Mouse (Mus musculus) forebrain, embryonic 13.5 days (tissue): ENCODE data around the gene Atf1. TPM values are rescaled to one million over a fixed set of nuclear protein-coding genes. Genes with fewer than 3 reads are reported as not detected.
"Not testable (repeated sequence)": the region's sequence is repeated elsewhere in the genome, so short reads cannot be mapped to it uniquely, and the experiment has no call there.

Experiments
- ATAC-seq: fragments of 200-750 bp; cut with Nextera tagmentation; 2 replicates; pipeline ENCODE4 v1.8.0; 2017
- H3K27ac ChIP-seq: fragments of 300-500 bp; sonication (generic); 2 replicates; pipeline ENCODE4 v1.5.1; 2015; ENCODE audit warnings: inconsistent platforms, mild to moderate bottlenecking, moderate library complexity
- H3K27me3 ChIP-seq: fragments of 300-500 bp; sonication (generic); 2 replicates; pipeline ENCODE4 v1.6.1; 2015; ENCODE audit warnings: mild to moderate bottlenecking, inconsistent platforms
- H3K36me3 ChIP-seq: fragments of 300-500 bp; sonication (generic); 2 replicates; pipeline ENCODE4 v1.6.1; 2015; ENCODE audit warnings: mild to moderate bottlenecking, inconsistent platforms; ENCODE audit not compliant: poor library complexity, severe bottlenecking
- H3K4me1 ChIP-seq: fragments of 300-500 bp; sonication (generic); 2 replicates; pipeline ENCODE4 v1.6.1; 2015; ENCODE audit warnings: inconsistent platforms
- H3K4me2 ChIP-seq: fragments of 300-500 bp; sonication (generic); 2 replicates; pipeline ENCODE4 v1.6.1; 2015; ENCODE audit warnings: inconsistent platforms, mild to moderate bottlenecking, moderate library complexity
- H3K4me3 ChIP-seq: fragments of 300-500 bp; sonication (generic); 2 replicates; pipeline ENCODE4 v1.5.1; 2015; ENCODE audit warnings: mild to moderate bottlenecking, inconsistent platforms
- H3K9ac ChIP-seq: fragments of 300-500 bp; sonication (generic); 2 replicates; pipeline ENCODE4 v1.6.1; 2015; ENCODE audit warnings: mild to moderate bottlenecking, inconsistent platforms
- H3K9me3 ChIP-seq: fragments of 300-500 bp; sonication (generic); replicated peaks from 2 replicates; pipeline ENCODE4 v1.6.1; 2016; ENCODE audit warnings: inconsistent platforms
- WGBS: fragments of 180-500 bp; shearing (Covaris S2); methylation state at CpG from one replicate; pipeline ENCODE4 v1.1.7; 2015; 5-methylcytosine and 5-hydroxymethylcytosine counted together
- polyA plus RNA-seq: library from polyadenylated mRNA; unstranded; fragments of >200 nt; fragmentation: Nextera tagmentation; extraction: Ambion mirVana; gene quantifications from 2 replicates; pipeline ENCODE4 v1.2.1, GENCODE M21; 2015

Atf1 gene
- polyA plus RNA-seq, 1 experiment from 2014 or later: 27.8 TPM

DNA sequence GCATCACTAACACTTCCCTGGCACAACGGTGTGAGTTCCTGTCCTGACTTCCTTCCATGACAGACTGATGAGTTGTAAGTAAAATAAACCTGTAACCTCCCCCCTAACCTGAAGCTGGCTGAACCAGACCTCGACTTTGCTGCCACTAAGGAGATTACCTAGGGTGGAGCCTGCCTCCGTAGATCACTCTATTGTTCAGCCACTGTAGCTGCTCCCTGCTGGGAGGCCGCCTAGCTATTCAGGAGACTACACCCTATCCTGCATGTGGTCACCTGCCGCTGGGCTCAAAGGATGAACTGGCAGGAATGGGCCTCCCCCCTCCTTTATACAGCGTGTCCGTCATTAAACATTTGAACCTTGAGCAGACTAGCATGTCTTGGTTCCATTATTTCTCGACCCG lies 42.2 kb downstream of the Atf1 start:
- H3K9ac ChIP-seq: no peak overlapping the region
- no peaks in the 10 kb centered on the region for H3K4me1 ChIP-seq
- no peak overlapping the region for H3K4me3 ChIP-seq
- ATAC-seq: no peak
- WGBS: 14% methylated on average over 9 of the region's 9 CpGs
- no peaks in the 10 kb centered on the region for H3K36me3 ChIP-seq
- H3K9me3 ChIP-seq: no peaks in the 10 kb centered on the region; the same call in 1 of the 2 replicates
- H3K27me3 ChIP-seq: no peaks in the 10 kb centered on the region
- H3K4me2 ChIP-seq: no peak overlapping the region
- H3K27ac ChIP-seq: no peak overlapping the region

DNA sequence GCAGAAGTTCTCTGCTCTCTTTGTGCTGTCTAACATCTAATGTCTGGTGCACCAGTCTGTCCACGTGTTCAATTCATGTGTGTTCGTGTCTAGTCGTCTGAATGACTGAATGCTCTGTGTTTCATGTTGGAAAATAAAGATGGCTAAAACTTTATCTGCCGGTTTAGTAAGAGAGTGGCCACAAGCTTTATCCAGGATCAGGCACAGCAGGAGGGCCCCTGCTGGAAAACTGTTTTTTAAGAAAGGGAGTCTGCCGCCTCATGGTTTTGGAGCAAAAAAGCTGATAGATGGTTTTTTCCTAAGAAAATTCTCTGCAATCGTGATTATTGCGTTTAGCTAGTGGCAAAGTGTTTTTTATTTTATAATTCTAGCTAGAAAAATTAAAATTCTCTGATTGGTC lies 43.0 kb downstream of the Atf1 start:
- not testable (repeated sequence) for ATAC-seq, H3K9me3 ChIP-seq, H3K9ac ChIP-seq, H3K4me3 ChIP-seq, H3K27ac ChIP-seq, H3K27me3 ChIP-seq, H3K4me2 ChIP-seq, H3K36me3 ChIP-seq, H3K4me1 ChIP-seq
- WGBS: 18% methylated on average over 7 of the region's 7 CpGs

DNA sequence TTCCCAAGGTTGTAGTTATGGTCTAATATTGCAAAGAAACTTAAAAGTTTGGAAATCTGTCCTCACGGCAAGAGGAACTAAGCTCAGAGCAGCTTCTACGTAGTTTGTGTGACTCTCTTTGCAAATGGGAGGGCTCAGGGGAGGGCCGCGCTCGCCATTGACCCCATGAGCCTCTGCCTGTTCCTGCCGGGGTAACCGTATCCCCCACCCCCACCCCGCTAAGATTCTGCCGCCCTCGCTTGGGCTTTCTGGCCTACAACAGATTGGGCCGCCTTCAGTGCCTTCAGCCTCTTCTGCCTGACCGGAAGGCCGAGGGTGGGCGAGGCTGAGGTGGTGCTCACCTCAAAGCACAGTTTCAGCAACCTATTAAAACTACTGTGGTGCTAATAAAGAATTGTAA lies 43.8 kb downstream of the Atf1 start:
- Histone ChIP-seq H3K27me3 (no peaks in the 10 kb centered on the region), H3K4me2 (no peak overlapping the region), H3K36me3 (no peaks in the 10 kb centered on the region), H3K9ac (no peak overlapping the region), H3K4me3 (no peak overlapping the region), H3K4me1 (no peaks in the 10 kb centered on the region), H3K9me3 (no peaks in the 10 kb centered on the region; the same call in 1 of the 2 replicates), H3K27ac (no peak overlapping the region)
- no peak for ATAC-seq
- WGBS: 59% methylated on average over 14 of the region's 14 CpGs

DNA sequence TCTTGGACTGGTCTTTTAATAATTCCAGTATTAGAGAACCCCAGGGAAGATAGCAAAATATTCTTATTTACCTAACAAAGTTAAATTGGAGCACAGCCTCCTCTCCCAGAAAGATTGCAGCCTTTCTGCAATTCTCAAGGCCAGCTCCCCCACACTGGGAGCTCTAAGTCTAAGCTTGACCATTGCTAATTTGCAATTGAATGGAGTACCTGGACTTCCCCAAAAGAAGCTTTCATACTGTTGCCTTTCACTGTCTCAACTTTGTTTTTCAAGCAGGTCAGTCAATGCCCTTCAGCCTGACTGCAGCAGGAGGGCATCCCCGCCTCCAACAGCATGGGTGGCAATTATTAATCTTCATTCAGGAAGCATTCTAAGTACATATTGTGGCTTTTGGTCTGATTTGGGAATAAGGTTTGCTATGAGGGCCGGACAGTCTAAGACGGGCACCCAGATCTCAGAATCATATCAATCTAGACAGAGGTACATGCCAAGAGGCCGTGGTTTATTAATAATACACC lies 46.2 kb downstream of the Atf1 start:
- H3K4me3 ChIP-seq, H3K4me1 ChIP-seq, H3K4me2 ChIP-seq, H3K9me3 ChIP-seq, H3K27ac ChIP-seq, H3K9ac ChIP-seq, H3K27me3 ChIP-seq, ATAC-seq, H3K36me3 ChIP-seq: not testable (repeated sequence)
- WGBS: 83% methylated on average over 4 of the region's 4 CpGs

DNA sequence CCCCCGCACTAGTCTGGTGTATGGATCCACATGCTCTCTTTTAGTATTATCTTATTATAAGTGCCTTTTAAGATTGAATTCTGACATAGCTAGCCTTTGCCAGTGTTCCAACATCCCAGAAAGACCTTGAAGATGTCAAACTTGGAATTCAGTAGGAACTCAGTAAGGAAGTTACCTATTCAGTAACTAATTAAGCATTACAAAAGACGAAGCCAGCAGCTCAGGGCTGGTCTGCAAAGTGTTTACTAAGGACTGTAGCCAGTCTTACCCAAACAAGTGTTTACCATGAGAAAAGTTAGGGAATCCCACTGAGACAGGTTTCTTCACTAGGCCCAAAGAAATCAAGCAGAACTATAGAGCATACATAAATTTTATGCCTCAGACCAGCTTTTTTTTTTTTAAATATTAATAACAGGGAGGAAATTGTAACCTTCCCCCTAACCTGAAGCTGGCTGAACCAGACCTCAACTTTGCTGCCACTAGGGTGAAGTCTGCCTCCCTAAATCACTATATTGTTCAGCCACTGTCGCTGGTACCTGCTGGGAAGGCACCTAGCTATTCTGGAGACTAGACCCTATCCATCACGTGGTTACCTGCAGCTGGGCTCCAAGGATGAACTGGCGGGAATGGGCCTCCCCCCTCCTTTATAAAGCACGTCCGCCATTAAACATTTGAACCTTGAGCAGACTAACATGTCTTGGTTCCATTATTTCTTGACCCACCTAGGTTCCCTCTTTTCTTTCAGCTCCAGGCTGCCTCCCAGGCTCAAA lies 47.4 kb downstream of the Atf1 start:
- Histone ChIP-seq H3K27ac (no peak overlapping the region), H3K9ac (no peak overlapping the region), H3K36me3 (no peaks in the 10 kb centered on the region), H3K9me3 (no peaks in the 10 kb centered on the region; the same call in 1 of the 2 replicates), H3K4me2 (no peak overlapping the region), H3K4me3 (no peak overlapping the region), H3K4me1 (no peaks in the 10 kb centered on the region), H3K27me3 (no peaks in the 10 kb centered on the region)
- WGBS: 90% methylated on average over 7 of the region's 7 CpGs
- no peak for ATAC-seq

DNA sequence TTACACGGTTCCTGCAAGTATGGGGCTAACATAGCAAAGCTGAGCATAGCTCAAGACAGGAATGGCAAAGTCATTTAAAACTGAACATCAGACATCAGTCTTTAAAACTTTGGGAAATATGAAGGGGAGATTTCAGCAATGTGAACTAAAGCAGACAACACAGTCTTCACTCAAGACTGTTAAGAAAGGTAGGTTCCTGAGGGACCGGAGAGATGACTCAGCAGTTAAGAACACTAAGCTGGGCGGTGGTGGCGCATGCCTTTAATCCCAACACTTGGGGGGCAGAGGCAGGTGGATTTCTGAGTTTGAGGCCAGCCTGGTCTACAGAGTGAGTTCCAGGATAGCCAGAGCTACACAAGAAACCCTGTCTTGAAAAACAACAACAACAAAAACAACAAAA lies 48.8 kb downstream of the Atf1 start:
- Histone ChIP-seq H3K9me3 (no peaks in the 10 kb centered on the region; the same call in 1 of the 2 replicates), H3K36me3 (no peaks in the 10 kb centered on the region), H3K4me3 (no peak overlapping the region), H3K9ac (no peak overlapping the region), H3K4me2 (no peak overlapping the region), H3K27ac (no peak overlapping the region), H3K27me3 (no peaks in the 10 kb centered on the region), H3K4me1 (no peaks in the 10 kb centered on the region)
- no peak for ATAC-seq
- 91% methylated on average over 4 of the region's 4 CpGs for WGBS

DNA sequence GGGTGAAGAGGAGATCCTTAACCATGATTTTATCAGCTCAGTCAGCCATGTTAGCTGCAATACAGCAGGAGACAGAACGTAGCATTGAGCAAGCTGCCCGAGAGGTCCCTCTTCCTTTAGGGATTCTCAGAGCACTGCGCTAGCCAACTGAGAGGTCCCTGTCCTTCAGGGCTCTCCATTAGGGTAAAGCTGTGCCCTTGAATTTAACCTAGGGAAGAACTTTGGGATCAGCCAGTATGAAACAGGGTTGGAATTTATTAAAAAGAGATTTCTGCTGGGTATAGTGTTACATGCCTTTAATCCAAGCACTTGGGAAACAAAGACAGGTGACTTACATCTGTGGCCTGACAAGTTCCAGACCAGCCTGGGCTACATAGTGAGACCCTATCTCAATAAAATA lies 50.0 kb downstream of the Atf1 start:
- no peaks in the 10 kb centered on the region; the same call in 1 of the 2 replicates for H3K9me3 ChIP-seq
- no peak for ATAC-seq
- no peaks in the 10 kb centered on the region for H3K4me1 ChIP-seq
- H3K27ac ChIP-seq: no peak overlapping the region
- H3K27me3 ChIP-seq: no peaks in the 10 kb centered on the region
- no peak overlapping the region for H3K9ac ChIP-seq
- H3K4me3 ChIP-seq: no peak overlapping the region
- H3K4me2 ChIP-seq: no peak overlapping the region
- 96% methylated on average over 3 of the region's 3 CpGs for WGBS
- H3K36me3 ChIP-seq: no peaks in the 10 kb centered on the region

DNA sequence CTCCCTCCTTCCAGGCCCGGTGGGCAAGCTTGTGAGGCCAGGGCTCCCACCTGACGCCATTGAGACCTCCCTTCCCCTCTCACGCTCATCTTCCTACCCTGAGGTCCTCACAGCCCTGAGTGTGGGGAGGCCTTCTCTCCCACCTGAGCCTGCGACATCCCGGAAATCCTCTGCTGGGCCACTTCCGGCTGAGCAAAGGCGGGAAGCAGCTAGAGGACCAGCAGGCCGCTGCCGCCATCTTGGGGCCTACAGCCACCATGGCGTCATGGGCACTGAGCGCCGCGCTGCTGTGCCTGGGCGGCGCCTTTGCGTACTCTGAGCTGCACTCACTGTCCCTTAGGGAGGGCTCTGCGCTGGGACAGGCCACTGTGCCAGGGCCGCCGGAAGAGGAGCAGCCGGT lies 53.0 kb downstream of the Atf1 start, which contains the start of gene Tmprss12:
Gene Tmprss12, plus strand, starts transcription at position 212 of the 400 bp plus-strand sequence.
- Histone ChIP-seq H3K4me2 (no peak within 1 kb of the TSS), H3K27me3 (no peaks in the 10 kb centered on the region), H3K9ac (no peak within 1 kb of the TSS), H3K9me3 (no peaks in the 10 kb centered on the region), H3K27ac (no peak within 1 kb of the TSS), H3K36me3 (no peaks in the 10 kb centered on the region), H3K4me1 (no peaks in the 10 kb centered on the region), H3K4me3 (no peak within 1 kb of the TSS)
- ATAC-seq: no peak
- 98% methylated on average over 20 of the region's 20 CpGs for WGBS

DNA sequence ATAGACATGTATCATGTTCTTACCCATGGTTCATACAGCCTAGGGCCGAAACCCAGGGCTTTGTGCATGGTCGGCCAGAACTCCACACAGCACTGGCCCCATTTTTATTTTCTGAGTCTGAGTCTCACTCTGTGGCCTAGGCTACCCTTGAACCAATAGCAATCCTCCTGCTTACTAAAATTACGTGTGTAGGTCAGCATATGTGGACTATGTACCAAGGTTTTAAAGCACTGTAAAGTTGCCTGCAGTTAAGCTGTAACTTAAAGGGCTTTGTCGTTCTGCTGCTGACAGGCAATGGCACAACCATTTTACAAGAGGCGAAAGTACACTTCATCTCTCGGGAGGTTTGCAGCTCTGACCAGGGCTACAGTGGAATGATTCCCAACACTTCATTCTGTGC lies 61.4 kb downstream of the Atf1 start:
- no peak for ATAC-seq
- Histone ChIP-seq H3K4me2 (no peak overlapping the region), H3K27ac (no peak overlapping the region), H3K36me3 (no peaks in the 10 kb centered on the region), H3K9ac (no peak overlapping the region), H3K4me1 (no peaks in the 10 kb centered on the region), H3K9me3 (no peaks in the 10 kb centered on the region), H3K27me3 (no peaks in the 10 kb centered on the region), H3K4me3 (no peak overlapping the region)
- 92% methylated on average over 6 of the region's 6 CpGs for WGBS

DNA sequence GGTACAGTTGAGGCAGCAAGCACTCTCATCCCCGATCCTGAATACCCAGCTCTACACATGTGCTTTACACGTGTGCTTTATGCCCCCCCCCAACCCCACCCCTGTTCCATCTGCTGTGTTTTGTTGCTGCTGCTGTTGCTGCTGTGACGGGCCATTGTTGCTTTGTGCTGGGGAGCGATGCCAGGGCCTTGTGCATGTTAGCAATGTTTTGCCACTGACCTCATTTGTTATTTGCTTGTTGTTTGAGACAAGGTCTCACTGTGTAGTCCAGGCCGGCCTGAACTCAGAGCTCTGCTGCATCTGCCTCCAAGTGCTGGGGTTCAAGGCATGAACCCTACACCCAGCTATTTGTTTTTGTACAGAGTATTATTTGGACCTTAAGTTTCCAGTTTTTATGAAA lies 63.2 kb downstream of the Atf1 start:
- no peak overlapping the region for H3K4me3 ChIP-seq
- no peaks in the 10 kb centered on the region for H3K36me3 ChIP-seq
- H3K27me3 ChIP-seq: no peaks in the 10 kb centered on the region
- no peaks in the 10 kb centered on the region for H3K4me1 ChIP-seq
- ATAC-seq: no peak
- no peak overlapping the region for H3K27ac ChIP-seq
- no peak overlapping the region for H3K4me2 ChIP-seq
- WGBS: 78% methylated on average over 5 of the region's 5 CpGs
- no peak overlapping the region for H3K9ac ChIP-seq
- no peaks in the 10 kb centered on the region for H3K9me3 ChIP-seq

DNA sequence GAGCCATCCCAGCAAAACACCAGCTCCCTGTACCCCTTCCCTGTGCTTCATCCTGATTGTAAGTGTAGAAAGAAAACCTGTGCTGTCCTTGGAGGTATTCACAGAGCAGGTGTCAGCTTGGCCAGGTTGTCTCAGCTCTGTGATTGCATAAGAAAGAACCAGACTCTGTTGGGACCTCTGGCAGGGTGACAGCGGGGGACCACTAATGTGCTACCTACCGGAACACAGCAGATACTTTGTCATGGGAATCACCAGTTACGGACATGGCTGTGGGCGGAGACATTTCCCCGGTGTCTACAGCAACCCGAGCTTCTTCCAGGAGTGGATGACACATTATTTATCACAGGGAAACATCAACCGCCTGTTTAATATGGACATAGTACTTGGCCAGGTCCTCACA lies 64.7 kb downstream of the Atf1 start:
- H3K36me3 ChIP-seq: no peaks in the 10 kb centered on the region
- H3K27me3 ChIP-seq: no peaks in the 10 kb centered on the region
- no peak overlapping the region for H3K4me2 ChIP-seq
- 78% methylated on average over 7 of the region's 7 CpGs for WGBS
- H3K9ac ChIP-seq: no peak overlapping the region
- H3K27ac ChIP-seq: no peak overlapping the region
- ATAC-seq: no peak
- H3K4me3 ChIP-seq: no peak overlapping the region
- H3K4me1 ChIP-seq: no peaks in the 10 kb centered on the region
- H3K9me3 ChIP-seq: no peaks in the 10 kb centered on the region

DNA sequence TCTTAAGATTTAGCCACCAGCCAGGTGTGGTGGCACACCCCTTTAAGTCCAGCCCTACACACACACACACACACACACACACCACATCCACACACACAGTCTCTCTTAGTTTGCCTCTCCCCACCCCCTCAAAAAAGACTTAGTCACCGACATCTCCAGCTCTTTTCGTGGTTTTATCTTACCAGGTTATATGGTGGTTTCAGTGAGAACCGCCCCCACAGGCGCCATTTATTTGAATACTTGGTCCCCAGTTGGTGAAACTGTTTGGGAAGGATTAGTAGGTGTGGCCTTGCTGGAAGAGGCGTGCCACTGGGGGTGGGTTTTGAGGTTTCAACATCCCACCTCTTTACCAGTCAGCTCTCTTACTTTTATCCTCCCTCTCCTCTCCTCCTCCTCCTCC lies 70.2 kb downstream of the Atf1 start:
- no peak overlapping the region for H3K9ac ChIP-seq
- H3K27ac ChIP-seq: no peak overlapping the region
- H3K9me3 ChIP-seq: no peaks in the 10 kb centered on the region
- no peaks in the 10 kb centered on the region for H3K27me3 ChIP-seq
- H3K4me2 ChIP-seq: no peak overlapping the region
- no peaks in the 10 kb centered on the region for H3K4me1 ChIP-seq
- H3K4me3 ChIP-seq: no peak overlapping the region
- no peak for ATAC-seq
- 88% methylated on average over 5 of the region's 5 CpGs for WGBS
- no peaks in the 10 kb centered on the region for H3K36me3 ChIP-seq

DNA sequence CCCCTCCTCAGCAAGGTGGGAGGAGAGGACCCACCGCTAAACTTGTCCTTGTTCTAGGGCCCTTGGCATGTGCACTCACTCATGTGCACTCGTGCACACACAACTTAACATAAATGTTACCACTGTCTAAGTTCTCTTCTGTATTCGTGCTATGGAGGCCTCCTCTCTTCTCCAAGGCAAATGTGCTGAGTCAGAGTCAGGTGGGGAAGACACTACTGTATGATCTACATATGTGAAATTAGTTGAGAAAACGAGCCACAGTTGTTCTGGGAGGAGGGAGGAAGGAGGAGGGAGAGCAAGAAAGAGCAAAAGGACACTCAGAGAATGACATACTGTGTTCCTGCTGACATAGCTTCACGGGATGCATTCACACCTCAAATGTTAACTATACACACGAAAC lies 72.9 kb downstream of the Atf1 start:
- Histone ChIP-seq H3K36me3 (no peaks in the 10 kb centered on the region), H3K4me3 (no peak overlapping the region), H3K27me3 (no peaks in the 10 kb centered on the region), H3K4me1 (peaks cover 9% of the 10 kb centered on the region; the same call in 1 of the 2 replicates), H3K27ac (no peak overlapping the region), H3K9me3 (no peaks in the 10 kb centered on the region), H3K9ac (no peak overlapping the region), H3K4me2 (no peak overlapping the region)
- ATAC-seq: no peak
- WGBS: 83% methylated on average over 6 of the region's 6 CpGs
